Mouse (Mus musculus): ENCODE measurements around the gene Ttc6.

Gene Ttc6

GRCm38 (mm10) chr12:57662986-57663674 is 99.2 kb downstream of the Ttc6 start:
- DNase-seq (ENCODE audit: low spot score): no peak

- no peak for DNase-seq (ENCODE audit: low spot score)
Measured at GRCm38 (mm10) chr12:57672414-57672813, 108.5 kb downstream of the Ttc6 start.

GRCm38 (mm10) chr12:57684967-57685423 is 121.1 kb downstream of the Ttc6 start:
- DNase-seq (ENCODE audit: low spot score): no peak

- DNase-seq (ENCODE audit: low spot score): no peak
Measured at GRCm38 (mm10) chr12:57709966-57710365, 146.1 kb downstream of the Ttc6 start.

GRCm38 (mm10) chr12:57764720-57765119 is 200.8 kb downstream of the Ttc6 start:
- DNase-seq (ENCODE audit: low spot score): no peak

- DNase-seq (ENCODE audit: low spot score): no peak
Measured at GRCm38 (mm10) chr12:57776290-57776997, 212.5 kb downstream of the Ttc6 start.

- DNase-seq (ENCODE audit: low spot score): no peak
Measured at GRCm38 (mm10) chr12:57781926-57782325, 218.0 kb downstream of the Ttc6 start.

- peak; percentile 18 for DNase-seq (ENCODE audit: low spot score)
Measured at GRCm38 (mm10) chr12:57787471-57787870, 223.6 kb downstream of the Ttc6 start.

Data from ovary, postnatal 14 days (tissue).